Mouse (Mus musculus): ENCODE results near the gene Lck. TPM values are rescaled to one million over a fixed set of nuclear protein-coding genes. Genes with fewer than 3 reads are reported as not detected.

Gene Lck
- 100 to 1,000 TPM; 913 to 948 TPM for total RNA-seq (2023)

DNA sequence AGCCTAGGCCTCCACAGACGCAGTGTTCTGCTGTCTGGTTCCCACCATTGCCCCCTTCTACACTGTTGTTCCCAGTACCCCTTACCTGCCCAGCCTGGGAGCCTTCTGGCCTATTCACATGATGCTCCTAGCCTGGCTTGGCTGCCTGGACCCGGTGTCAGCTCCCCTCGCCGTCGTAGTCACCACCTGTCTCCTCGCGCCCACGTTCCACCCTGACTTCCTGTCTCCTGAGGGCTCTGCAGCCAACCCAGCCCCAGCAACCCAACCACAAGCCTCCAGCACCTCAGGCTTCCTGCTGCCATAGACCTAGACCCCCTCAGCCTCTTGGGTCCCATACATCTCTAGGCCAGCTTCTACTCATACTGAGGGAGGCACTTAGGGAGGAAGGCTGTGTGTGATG, at the start of gene Lck:
Gene Lck (minus strand): TSS at position 212 of the 400 bp plus-strand sequence.

DNA sequence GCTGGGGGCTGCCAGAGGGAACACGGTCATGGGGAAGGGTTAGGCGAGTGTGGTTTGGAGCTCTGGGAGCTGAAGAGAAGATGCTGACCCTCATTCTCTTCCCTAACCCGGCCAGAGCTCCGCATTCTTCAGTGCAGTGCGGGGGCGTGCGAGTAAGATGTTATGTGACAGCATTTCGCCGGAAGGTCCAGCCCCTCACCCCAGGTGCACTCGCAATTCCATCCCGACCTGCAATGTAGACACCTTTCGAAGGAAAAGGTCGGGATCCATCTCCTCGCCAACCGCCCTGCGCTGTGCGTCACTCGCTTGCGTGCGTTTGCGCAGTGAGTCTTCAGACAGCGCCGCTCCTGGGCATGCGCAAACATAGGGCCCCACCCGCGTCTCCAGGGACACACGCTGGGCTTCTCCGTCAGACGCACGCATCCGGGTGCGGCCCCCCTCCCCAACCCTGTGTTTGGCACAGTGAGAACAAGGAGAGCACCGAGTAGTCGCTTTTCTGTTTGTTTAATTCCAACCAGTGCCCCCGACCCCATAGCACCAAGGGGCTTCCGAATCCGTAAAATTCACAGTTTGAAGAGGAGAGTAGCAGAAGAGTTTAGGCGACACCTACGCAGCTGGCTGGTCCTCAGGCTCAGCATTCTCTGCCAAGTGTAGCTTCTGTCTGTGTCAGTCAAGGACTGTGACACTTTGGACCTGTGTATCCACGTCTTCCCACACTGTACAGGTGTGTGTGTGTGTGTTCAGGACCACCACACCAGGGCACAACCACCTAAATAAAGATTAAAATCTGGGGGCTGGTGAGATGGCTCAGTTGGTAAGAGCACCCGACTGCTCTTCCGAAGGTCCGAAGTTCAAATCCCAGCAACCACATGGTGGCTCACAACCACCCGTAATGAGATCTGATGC, 45.6 kb upstream of the Lck start, which contains the start of gene Iqcc:
Gene Iqcc (minus strand): TSS at position 314 of the 906 bp plus-strand sequence.

DNA sequence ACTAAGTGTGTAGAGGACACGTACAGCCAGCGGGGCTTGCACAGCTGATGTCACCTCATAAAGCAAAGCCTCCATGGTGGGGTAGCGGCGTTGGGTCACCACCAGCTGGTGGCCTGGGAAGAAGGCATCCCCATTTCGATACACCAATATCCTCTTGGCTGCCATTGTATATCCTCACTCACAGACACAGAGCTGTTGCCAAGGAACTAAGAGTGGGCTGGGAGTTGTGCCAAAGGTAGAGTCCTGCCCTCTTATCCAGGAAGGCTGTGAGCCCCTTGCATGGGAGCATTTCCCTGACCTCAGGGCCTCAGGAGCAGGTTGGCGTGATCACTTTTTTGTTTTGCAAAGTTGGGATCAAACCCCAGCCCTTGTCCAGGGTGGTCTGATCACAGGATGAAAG, 40.7 kb upstream of the Lck start, which contains the start of gene Dcdc2b:
Gene Dcdc2b (minus strand): TSS at position 165 of the 400 bp plus-strand sequence.

DNA sequence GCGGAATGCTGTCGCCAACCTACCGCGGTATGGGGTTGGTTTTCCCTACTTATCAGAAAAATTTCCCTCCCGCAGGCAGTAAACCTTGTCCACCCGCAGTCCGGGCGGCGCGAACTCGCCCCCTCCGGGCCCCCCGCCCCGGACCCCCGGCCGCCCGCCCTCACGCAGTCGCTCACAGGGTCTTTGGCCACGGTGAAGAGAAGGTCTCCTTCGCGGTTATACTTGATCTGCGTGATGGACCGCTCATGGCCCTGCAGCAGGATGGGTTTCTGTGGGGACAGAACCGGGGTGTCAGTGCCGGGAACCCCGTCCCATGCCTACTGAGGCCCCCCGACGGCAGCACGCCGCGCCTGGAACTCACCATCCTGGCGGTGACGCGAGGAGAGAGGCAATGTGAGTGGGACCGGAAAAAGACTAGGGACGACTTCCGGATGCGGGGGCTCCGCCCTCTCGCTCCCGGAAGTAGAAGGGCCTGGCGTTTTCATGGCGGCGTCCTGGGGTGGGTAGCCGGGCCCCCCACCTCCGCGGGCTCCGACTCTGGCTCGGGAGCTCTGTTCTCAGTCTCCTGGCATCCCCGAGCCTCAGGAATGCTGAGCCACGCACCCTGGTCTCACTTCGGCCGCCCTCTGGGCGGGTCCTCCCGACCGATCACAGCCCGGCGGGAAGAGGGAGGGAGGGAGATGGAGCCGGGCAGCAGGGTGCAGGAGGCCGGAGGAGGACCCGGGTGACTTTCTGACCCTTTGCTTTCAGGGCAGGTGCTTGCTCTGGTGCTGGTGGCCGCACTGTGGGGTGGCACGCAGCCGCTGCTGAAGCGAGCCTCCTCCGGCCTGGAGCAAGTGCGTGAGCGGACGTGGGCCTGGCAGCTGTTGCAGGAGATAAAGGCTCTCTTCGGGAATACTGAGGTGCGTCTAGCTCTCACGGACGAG, 27.1 kb upstream of the Lck start, which contains the start of the genes Eif3i and Tmem234:
Gene Eif3i (minus strand): TSS at position 416 of the 926 bp plus-strand sequence.
Gene Tmem234 (plus strand): TSS at position 436 of the 926 bp plus-strand sequence.

DNA sequence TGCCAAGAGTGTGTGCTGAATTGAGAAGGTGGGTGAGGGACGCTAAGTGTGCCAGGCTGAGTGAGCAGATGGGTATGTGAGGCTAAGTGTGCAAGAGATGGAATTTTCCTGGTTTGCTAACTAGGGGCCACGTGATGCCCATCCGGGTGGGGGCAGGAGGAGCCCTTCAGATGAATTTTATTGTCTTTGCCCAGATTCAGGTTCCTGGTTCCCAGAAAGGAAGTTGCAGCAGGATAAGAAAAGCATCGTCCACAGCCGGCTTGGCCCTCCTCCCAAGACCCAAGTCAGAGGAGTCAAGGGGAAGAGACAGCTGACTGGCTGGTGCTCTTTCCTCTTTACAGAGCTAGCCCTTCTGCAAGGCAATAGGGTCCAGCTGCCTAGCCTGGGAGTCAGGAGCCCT, 5.0 kb upstream of the Lck start, which contains the start of gene Fam167b:
Gene Fam167b (minus strand): TSS at position 84 of the 400 bp plus-strand sequence.

GRCm38 (mm10) chr4:129542592-129543141, 30.8 kb downstream of the Lck start, which contains the start of gene Hdac1:
Hdac1 (minus strand) TSS chr4:129542713.

GRCm38 (mm10) chr4:129513086-129513767, 60.2 kb downstream of the Lck start, which contains the start of gene Marcksl1:
Marcksl1 (plus strand) TSS chr4:129513581.

Other genes with a start within 250 kb of the Lck start
- gene Rbbp4, start 238.3 kb downstream of the Lck start, total RNA-seq (2023) = 100 to 1,000 TPM; 136 to 156 TPM
- gene Zbtb8os, start 237.9 kb downstream of the Lck start, total RNA-seq (2023) = 10 to 100 TPM; 32.1 to 52.3 TPM
- gene Zbtb8a, start 195.5 kb downstream of the Lck start, total RNA-seq (2023) = 1 to 10 TPM; 4.1 to 4.9 TPM
- under 1 TPM in 1 of 2 experiments, not detected in 1; 0.26 TPM for gene Zbtb8b, start 132.8 kb downstream of the Lck start, total RNA-seq (2023)
- gene Bsdc1, start 112.1 kb downstream of the Lck start, total RNA-seq (2023) = 100 to 1,000 TPM; 118 to 131 TPM
- gene Tssk3, start 82.6 kb downstream of the Lck start, total RNA-seq (2023) = not detected
- gene Fam229a, start 82.5 kb downstream of the Lck start, total RNA-seq (2023) = 1 to 10 TPM; 1.1 to 1.5 TPM
- gene Marcksl1, start 60.1 kb downstream of the Lck start, total RNA-seq (2023) = 10 to 100 TPM in 1 of 2 experiments, 1 to 10 TPM in 1; 8.1 to 10.4 TPM
- 100 to 1,000 TPM; 135 to 137 TPM for gene Hdac1, start 30.9 kb downstream of the Lck start, total RNA-seq (2023)
- gene Fam167b, start 4.9 kb upstream of the Lck start, total RNA-seq (2023) = not detected
- 100 to 1,000 TPM; 181 to 191 TPM for gene Eif3i, start 27.0 kb upstream of the Lck start, total RNA-seq (2023)
- 100 to 1,000 TPM; 125 to 142 TPM for gene Tmem234, start 27.0 kb upstream of the Lck start, total RNA-seq (2023)
- 1 to 10 TPM; 3.5 to 4.0 TPM for gene Dcdc2b, start 40.6 kb upstream of the Lck start, total RNA-seq (2023)
- gene Iqcc, start 45.5 kb upstream of the Lck start, total RNA-seq (2023) = 10 to 100 TPM; 26.8 to 29.0 TPM
- gene Ccdc28b, start 50.3 kb upstream of the Lck start, total RNA-seq (2023) = 10 to 100 TPM; 14.0 to 15.8 TPM
- gene Txlna, start 67.4 kb upstream of the Lck start, total RNA-seq (2023) = 10 to 100 TPM; 71.4 to 73.6 TPM
- gene Kpna6, start 99.1 kb upstream of the Lck start, total RNA-seq (2023) = 10 to 100 TPM; 33.9 to 45.9 TPM
- gene Tmem39b, start 123.2 kb upstream of the Lck start, total RNA-seq (2023) = 10 to 100 TPM; 13.0 to 15.0 TPM
- gene Khdrbs1, start 168.7 kb upstream of the Lck start, total RNA-seq (2023) = 100 to 1,000 TPM; 135 to 141 TPM
- 100 to 1,000 TPM; 310 to 329 TPM for gene Ptp4a2, start 237.6 kb upstream of the Lck start, total RNA-seq (2023)

All from T-cell, adult 66 days (primary cell).